Mouse (Mus musculus): ENCODE results near the gene Alkbh6. TPM values are rescaled to one million over a fixed set of nuclear protein-coding genes. Genes with fewer than 3 reads are reported as not detected.

Alkbh6 gene
- polyA plus RNA-seq, 1 experiment from 2014 or later = 79.0 TPM

GRCm38 (mm10) chr7:30282740-30283139, 25.8 kb upstream of the Alkbh6 start:
- Histone ChIP-seq H3K4me2 (no peak overlapping the region), H3K27ac (no peak overlapping the region), H3K9me3 (no peaks in the 10 kb centered on the region), H3K4me1 (peaks cover 15% of the 10 kb centered on the region), H3K4me3 (replicated peaks) (no peak overlapping the region), H3K27me3 (peaks cover 3% of the 10 kb centered on the region; the same call in 1 of the 2 replicates), H3K9ac (no peak overlapping the region), H3K36me3 (replicated peaks) (no peaks in the 10 kb centered on the region)
- 86% methylated on average over 7 of the region's 7 CpGs for WGBS
- ATAC-seq (ENCODE audit: low FRiP score) = no peak

DNA sequence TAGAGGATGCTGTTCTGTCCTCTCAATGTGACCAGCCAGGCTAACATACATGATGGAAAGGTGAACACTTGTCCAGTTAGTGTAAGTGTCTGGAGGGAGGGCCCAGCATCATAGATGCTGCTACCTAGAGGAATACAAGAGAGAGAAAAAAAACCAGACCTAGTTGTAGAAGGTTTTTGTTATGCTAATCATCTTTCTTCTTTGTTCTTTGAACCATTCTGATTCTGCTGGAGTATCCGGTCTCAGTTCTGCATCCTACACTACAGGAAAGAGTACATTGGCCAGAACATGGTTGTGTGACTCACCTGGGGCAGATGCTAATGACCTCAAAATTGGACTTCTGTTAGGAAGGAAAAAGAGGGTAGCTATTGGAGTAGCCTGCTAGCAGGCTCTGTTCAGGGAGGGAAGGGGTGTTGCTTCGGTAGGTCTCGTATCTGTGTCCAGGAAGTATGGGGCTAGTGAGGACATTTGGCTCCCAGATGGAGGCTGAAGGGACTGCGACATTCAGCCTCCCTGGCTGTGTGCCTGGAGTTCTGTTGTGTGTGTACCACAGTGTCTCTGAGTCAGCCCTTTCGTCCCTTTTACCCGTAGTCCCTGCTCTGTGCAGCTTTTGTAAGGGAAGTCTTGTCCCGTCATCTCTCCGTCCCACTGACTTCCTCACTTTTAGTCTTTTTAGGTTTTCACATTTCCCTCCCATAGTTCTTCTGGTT, 21.7 kb upstream of the Alkbh6 start:
- Histone ChIP-seq H3K4me3 (replicated peaks) (no peak overlapping the region), H3K27ac (no peak overlapping the region), H3K36me3 (replicated peaks) (no peaks in the 10 kb centered on the region), H3K9me3 (no peaks in the 10 kb centered on the region), H3K9ac (no peak overlapping the region), H3K4me1 (peaks cover 12% of the 10 kb centered on the region), H3K4me2 (no peak overlapping the region), H3K27me3 (peaks cover 3% of the 10 kb centered on the region; the same call in 1 of the 2 replicates)
- WGBS = 68% methylated on average over 8 of the region's 8 CpGs
- ATAC-seq (ENCODE audit: low FRiP score) = no peak

DNA sequence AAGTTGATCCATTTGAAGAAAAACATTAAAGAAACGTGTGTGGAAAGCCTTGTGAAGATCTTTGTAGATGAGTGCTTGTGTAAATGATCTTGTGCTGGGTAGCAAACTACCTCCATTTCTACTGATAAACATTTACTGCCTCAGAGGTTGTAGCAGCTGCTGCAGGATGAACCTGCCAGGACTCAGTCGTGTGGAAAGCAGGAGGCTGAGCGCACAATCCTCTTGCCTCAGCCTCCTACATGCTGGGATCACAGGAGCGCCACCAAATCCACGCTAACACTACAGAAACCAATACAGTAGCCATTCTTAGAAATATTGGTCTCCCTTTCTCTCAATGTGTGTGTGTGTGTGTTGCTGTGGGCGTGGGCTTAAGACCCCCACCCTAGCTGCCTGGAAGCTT, 20.5 kb upstream of the Alkbh6 start:
- peaks cover 22% of the 10 kb centered on the region for H3K4me1 ChIP-seq
- no peak overlapping the region for H3K27ac ChIP-seq
- H3K27me3 ChIP-seq = peaks cover 3% of the 10 kb centered on the region; the same call in 1 of the 2 replicates
- no peak for ATAC-seq (ENCODE audit: low FRiP score)
- peaks cover 5% of the 10 kb centered on the region; the same call in 1 of the 2 replicates for H3K36me3 ChIP-seq (replicated peaks)
- H3K4me3 ChIP-seq (replicated peaks) = no peak overlapping the region
- H3K9me3 ChIP-seq = no peaks in the 10 kb centered on the region
- H3K9ac ChIP-seq = no peak overlapping the region
- 68% methylated on average over 6 of the region's 6 CpGs for WGBS
- no peak overlapping the region for H3K4me2 ChIP-seq

GRCm38 (mm10) chr7:30289071-30289713, 19.3 kb upstream of the Alkbh6 start:
- Histone ChIP-seq H3K4me1 (peaks cover 31% of the 10 kb centered on the region), H3K4me3 (replicated peaks) (no peak overlapping the region), H3K4me2 (no peak overlapping the region), H3K27ac (no peak overlapping the region), H3K9ac (no peak overlapping the region), H3K27me3 (peaks cover 3% of the 10 kb centered on the region; the same call in 1 of the 2 replicates), H3K9me3 (no peaks in the 10 kb centered on the region), H3K36me3 (replicated peaks) (peaks cover 6% of the 10 kb centered on the region; the same call in 1 of the 2 replicates)
- WGBS = 73% methylated on average over 7 of the region's 7 CpGs
- no peak for ATAC-seq (ENCODE audit: low FRiP score)

DNA sequence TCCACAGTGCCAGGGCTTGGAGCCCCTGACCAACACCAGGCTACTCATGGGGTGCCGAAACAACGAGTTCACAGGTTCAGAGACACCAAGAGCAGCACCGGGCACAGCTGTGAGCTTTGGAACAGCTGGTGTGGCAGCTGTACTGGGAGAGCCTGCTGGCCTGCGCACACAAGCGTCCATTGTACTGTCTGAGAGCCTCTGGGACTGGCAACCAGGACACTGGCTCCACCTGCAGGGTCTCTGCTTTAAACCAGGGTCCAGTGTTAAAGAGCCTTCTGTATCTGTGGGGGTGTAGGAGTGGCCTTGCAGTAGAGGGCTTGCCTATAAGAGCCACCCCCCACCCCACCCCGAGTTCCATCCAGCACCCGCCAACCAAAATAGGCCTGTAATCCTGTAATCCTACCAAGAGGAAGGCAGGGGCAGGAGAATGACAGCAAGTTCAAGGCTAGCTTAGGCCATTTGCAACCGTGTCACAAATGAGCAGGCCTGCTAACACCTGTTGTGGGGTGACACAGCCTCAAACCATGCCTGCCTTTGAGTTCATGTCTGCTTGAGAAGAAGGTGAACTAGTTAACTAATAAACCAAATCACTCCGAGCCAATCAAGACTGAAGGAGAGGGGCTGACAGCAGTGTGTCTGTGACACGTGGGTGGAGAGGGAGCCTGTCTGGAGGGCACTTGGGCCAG, 18.7 kb upstream of the Alkbh6 start:
- Histone ChIP-seq H3K9me3 (no peaks in the 10 kb centered on the region), H3K27ac (no peak overlapping the region), H3K4me1 (peaks cover 36% of the 10 kb centered on the region), H3K4me3 (replicated peaks) (no peak overlapping the region), H3K27me3 (peaks cover 3% of the 10 kb centered on the region; the same call in 1 of the 2 replicates), H3K9ac (peak overlapping the region; percentile 25; the same call in 1 of the 2 replicates), H3K36me3 (replicated peaks) (peaks cover 13% of the 10 kb centered on the region), H3K4me2 (no peak overlapping the region)
- no peak for ATAC-seq (ENCODE audit: low FRiP score)
- WGBS = 43% methylated on average over 10 of the region's 10 CpGs

DNA sequence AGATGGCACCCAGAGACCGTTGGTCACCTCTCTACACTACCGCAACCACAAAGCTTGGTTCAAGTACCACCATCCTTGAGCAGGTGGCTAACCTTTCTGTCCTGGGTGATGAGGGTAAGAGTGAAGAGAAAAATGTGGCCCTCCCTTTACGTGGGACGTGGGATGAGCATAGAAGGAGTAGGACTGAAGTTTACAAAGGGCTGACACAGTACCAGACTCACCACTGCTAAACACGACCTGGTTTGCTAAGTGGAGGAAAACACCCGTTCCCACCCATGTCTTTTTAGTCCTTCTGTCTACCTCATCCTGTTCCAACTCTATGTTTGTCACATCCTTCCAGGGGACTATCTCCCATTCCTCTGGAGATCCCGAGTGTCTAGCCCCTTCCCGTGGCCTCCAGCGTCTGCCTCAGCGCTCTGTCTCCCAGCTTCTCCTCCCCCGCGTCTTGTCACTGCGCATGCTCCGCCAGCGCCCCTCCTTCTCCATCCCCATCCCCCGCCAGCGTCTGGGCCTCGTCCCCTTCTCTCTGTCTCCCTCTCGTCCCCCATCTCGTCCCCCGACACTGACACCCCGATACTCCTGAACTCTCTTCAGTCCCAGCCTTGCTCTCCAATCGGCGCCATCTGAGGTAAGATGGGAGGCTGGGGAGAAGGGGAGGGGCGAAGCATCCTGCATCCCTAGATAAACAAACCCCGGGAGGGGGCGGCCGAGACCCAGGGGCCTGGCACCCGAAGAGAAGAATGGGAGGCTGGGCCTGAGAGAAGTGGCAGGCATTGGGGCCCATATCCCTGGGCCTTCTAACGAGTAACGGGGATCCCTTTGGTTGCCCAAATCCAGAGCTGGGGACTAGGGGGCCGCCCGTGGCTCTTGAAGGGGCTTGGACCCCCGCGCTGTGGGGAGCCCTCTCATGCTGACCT, 17.0 kb upstream of the Alkbh6 start, which contains the start of gene Clip3:
TSS of gene Clip3 (plus strand) at position 514 of the 917 bp plus-strand sequence.
- H3K4me2 ChIP-seq = peak within 1 kb of the TSS; percentile 89
- WGBS = 6% methylated on average over 35 of the region's 35 CpGs

GRCm38 (mm10) chr7:30293795-30294194, 14.7 kb upstream of the Alkbh6 start:
- no peaks in the 10 kb centered on the region for H3K9me3 ChIP-seq
- H3K9ac ChIP-seq = no peak overlapping the region
- ATAC-seq (ENCODE audit: low FRiP score) = no peak
- H3K4me1 ChIP-seq = peaks cover 36% of the 10 kb centered on the region
- H3K4me2 ChIP-seq = no peak overlapping the region
- H3K27me3 ChIP-seq = no peaks in the 10 kb centered on the region
- no peak overlapping the region for H3K4me3 ChIP-seq (replicated peaks)
- peaks cover 52% of the 10 kb centered on the region for H3K36me3 ChIP-seq (replicated peaks)
- no peak overlapping the region for H3K27ac ChIP-seq
- WGBS = 84% methylated on average over 13 of the region's 13 CpGs

More for the DNA sequence above, 17.0 kb upstream of the Alkbh6 start, which contains the start of gene Clip3:
- H3K4me1 ChIP-seq = peaks cover 36% of the 10 kb centered on the region
- H3K9me3 ChIP-seq = no peaks in the 10 kb centered on the region
- peak within 1 kb of the TSS; percentile 88 for H3K4me3 ChIP-seq (replicated peaks)
- peak within 1 kb of the TSS; percentile 96 for H3K9ac ChIP-seq
- H3K36me3 ChIP-seq (replicated peaks) = peaks cover 29% of the 10 kb centered on the region
- H3K27me3 ChIP-seq = peaks cover 3% of the 10 kb centered on the region; the same call in 1 of the 2 replicates
- H3K27ac ChIP-seq = peak within 1 kb of the TSS; percentile 87
- peak; percentile 88 for ATAC-seq (ENCODE audit: low FRiP score)

DNA sequence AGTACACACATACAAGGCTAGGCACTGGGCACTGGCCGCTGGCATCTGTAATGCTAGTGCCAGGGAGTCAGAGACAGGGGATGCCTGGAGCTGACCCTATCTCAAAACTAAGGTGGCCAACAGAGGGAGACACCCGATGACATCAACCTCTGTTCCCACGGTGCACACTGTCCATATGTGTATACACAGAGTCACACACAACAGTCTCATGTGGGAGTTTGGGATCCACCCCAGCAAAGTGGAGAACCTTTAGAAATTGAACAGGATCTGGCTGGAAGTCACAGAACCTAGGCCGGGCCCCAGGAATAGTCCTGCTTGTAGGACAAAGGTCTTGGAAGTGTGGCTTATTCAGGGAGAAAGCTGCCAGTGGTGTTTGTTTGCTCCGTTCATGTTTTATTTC, 14.2 kb upstream of the Alkbh6 start:
- WGBS = 94% methylated on average over 5 of the region's 5 CpGs
- no peak overlapping the region for H3K4me3 ChIP-seq (replicated peaks)

GRCm38 (mm10) chr7:30295103-30295502, 13.4 kb upstream of the Alkbh6 start:
- Histone ChIP-seq H3K27me3 (no peaks in the 10 kb centered on the region), H3K4me3 (replicated peaks) (no peak overlapping the region), H3K9ac (no peak overlapping the region), H3K9me3 (no peaks in the 10 kb centered on the region), H3K36me3 (replicated peaks) (peaks cover 65% of the 10 kb centered on the region), H3K27ac (no peak overlapping the region), H3K4me2 (no peak overlapping the region), H3K4me1 (peaks cover 29% of the 10 kb centered on the region)
- no peak for ATAC-seq (ENCODE audit: low FRiP score)
- WGBS = 80% methylated on average over 10 of the region's 10 CpGs

More for the DNA sequence above, 14.2 kb upstream of the Alkbh6 start:
- peaks cover 57% of the 10 kb centered on the region for H3K36me3 ChIP-seq (replicated peaks)
- H3K9ac ChIP-seq = no peak overlapping the region
- H3K4me1 ChIP-seq = peaks cover 35% of the 10 kb centered on the region
- H3K27me3 ChIP-seq = no peaks in the 10 kb centered on the region
- no peak overlapping the region for H3K27ac ChIP-seq
- no peak overlapping the region for H3K4me2 ChIP-seq
- no peaks in the 10 kb centered on the region for H3K9me3 ChIP-seq
- no peak for ATAC-seq (ENCODE audit: low FRiP score)

DNA sequence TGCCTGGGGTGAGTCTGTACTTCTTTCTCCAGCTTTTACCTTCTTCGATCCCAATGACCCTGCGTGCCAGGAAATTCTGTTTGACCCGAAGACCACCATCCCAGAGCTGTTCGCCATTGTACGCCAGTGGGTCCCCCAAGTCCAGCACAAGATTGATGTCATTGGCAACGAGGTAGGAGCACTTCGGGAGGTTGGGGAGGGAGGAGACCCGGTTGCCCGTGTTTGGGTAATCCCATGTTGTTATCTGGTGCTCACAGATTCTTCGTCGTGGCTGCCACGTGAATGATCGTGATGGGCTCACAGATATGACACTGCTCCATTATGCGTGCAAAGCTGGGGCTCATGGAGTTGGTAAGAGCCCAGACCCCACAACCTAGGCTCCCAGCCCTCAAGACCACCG, 11.7 kb upstream of the Alkbh6 start:
- ATAC-seq (ENCODE audit: low FRiP score) = no peak
- Histone ChIP-seq H3K9ac (no peak overlapping the region), H3K27me3 (no peaks in the 10 kb centered on the region), H3K27ac (no peak overlapping the region), H3K36me3 (replicated peaks) (peaks cover 80% of the 10 kb centered on the region), H3K9me3 (no peaks in the 10 kb centered on the region), H3K4me3 (replicated peaks) (no peak overlapping the region), H3K4me1 (peaks cover 24% of the 10 kb centered on the region), H3K4me2 (no peak overlapping the region)
- 96% methylated on average over 15 of the region's 15 CpGs for WGBS

DNA sequence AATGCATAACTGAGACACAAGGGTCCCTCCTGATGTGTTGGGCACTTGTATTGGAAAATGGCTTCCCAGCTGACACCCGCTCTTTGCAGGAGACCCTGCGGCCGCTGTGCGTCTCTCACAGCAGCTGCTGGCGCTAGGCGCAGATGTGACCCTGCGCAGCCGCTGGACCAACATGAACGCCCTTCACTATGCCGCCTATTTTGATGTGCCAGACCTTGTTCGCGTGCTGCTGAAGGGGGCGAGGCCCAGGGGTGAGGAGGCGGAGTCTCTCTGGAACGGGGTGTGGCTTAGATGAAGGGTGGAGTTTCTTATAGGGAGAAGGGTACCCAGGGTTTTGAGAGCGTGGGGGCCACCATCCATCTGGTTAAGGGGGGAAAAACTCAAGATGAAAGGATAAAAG, 11.3 kb upstream of the Alkbh6 start:
- Histone ChIP-seq H3K9ac (no peak overlapping the region), H3K4me3 (replicated peaks) (no peak overlapping the region), H3K36me3 (replicated peaks) (peaks cover 85% of the 10 kb centered on the region), H3K27me3 (no peaks in the 10 kb centered on the region), H3K27ac (no peak overlapping the region), H3K4me2 (no peak overlapping the region), H3K4me1 (peaks cover 22% of the 10 kb centered on the region), H3K9me3 (no peaks in the 10 kb centered on the region)
- 87% methylated on average over 16 of the region's 16 CpGs for WGBS
- no peak for ATAC-seq (ENCODE audit: low FRiP score)

Data from forebrain, embryonic 12.5 days (tissue).